Mouse (Mus musculus) embryo, embryonic 10.5 days (tissue): Measurements from ENCODE around the gene Metap1d.

ENCODE experiments used
- DNase-seq: peaks from one replicate; pipeline ENCODE4 v3.0.0-alpha.2; 2015; ENCODE audit warnings: low spot score

Gene Metap1d

DNA sequence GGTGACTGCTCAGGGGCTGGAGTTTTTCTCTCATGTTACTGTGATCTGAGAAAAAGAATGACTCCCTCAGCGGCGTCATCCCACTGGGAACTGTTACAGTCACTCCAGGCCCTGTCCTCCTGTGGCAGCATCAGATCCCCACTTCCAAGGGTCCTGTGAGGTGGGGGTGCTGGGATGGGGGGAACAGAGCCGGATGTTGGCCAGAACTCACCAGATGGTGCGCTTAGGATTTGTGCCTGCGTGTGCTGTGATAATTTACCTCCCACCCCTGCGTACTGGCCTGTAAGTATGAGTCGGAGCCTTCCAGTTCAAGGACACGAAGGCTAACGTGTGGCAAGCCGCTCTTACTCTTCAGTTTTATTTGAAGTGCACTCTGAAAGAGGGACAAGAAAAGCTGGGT is 22.2 kb downstream of the Metap1d start:
- DNase-seq = no peak

DNA sequence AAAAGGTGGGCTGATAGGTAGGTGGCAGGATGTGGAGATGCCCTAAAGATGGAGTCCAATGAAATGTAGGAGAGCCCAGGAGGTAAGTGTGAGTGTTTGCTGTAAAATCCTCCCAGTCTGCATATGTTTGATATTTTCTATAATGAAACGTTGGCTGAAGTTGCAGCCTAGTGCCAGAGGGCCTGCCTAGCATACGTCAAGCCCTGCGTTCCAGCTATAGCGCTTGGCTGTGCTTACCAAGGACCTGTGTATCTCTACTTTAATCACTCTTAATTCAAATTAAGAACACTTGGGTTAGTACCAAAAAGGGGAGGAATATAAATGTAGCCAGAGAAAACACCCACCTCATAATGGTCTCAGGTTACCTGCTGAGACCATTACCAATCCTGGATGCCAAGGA is 22.7 kb downstream of the Metap1d start:
- DNase-seq = no peak

DNA sequence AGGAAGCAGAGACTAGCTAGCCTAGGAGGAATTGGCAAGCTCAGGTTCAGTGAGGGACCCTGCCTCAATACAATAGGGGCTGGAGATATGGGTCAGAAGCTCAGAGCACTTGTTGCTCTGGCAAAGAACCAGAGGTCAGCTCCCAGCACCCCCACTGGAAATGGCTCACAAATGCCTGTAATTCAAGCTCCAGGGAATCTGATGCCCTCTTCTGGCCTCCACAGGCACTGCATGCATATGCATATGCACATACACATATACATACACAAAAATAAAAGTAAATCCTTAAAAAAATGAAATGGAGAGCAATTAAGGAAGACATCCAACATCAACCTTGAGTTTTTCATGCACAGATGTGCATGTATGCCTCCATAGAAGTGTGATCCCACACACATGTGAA is 24.7 kb downstream of the Metap1d start:
- DNase-seq = no peak

DNA sequence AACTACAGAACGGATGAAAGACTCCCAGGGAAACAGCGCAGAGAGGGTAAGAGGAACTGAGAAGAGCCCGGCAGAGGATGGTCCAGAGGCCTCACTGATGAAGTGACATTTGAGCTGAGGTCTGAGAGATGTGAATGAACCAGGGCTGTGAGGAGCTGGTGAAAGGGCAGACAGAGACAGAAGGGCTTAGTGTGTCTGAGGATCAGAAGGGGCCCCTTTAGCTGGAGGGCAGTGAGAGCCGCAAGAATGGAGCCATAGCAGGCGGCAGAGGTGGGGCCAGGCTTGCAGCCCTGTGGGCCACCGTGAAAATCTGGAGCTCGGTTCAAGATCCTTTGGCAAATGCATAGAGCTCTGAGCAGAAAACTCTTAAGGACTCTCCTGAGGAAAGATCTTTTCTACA is 26.8 kb downstream of the Metap1d start:
- DNase-seq = peak; percentile 73

DNA sequence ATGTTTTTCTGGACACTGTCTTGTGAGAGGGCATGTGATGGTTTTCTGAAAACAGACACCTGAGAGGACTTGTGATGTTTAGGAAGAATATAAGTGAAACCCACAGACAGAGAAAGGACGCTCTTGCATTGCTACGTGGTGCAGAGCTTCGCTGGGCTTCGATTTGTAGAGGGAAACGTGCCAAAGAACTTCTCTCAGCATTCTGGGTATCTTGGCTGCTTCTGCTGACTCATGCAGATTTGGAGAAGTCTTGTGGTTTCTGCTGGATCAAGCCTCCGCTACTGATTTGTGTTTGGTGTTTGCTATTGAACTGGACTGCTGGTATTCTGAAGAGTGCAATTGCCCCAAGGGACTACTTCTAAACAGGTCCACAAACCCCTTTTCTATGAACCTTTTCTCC is 28.7 kb downstream of the Metap1d start:
- DNase-seq = no peak

DNA sequence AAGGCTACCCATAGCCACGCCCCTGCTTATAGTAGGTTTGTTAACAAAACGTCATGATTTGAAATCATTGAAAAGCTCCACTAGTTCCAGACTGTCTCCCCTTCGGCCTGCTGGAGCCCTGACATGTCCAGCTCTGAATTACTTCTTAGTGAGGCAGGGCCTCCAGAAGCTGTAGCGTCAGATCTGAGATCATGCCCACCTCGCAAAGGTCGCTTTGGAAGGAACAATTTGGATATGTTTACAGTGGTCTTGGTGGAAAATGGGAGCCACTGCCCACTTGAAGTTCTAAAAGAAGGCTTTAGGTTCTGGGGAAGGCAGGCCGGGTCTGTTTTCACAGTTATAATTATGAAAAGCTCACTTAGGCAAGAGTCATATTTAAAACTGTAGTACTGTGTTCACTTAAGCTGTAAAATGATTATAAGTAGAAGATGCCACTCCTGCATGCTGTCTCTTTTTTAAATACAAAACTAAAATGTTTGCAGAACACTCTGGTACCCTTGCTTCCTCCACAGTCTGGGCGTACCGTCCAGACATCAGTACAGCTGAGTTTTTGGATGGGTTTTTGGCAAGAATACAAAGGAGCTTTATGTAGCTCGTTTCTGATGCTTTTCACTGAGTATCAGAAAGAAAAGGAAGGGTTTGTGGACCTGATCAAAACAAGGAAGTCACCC is 30.1 kb downstream of the Metap1d start:
- DNase-seq = no peak

DNA sequence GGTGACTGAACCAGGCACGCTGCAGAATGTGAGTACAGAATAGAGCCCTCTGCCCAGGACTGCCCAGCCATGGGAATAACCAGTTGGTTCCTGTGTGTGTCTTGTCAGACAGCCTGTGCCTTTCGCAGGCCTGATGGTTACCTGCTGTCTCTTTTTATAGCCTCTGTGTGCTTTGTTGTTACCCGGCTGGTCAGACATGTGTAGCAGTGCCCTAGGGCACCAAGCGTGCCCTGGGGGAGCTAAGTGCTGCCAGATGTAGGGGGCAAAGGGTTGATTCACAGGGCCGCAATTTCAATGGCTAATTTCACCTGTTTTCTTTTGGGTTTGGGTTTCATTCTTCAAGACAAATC is 30.6 kb downstream of the Metap1d start:
- DNase-seq = peak; percentile 44

DNA sequence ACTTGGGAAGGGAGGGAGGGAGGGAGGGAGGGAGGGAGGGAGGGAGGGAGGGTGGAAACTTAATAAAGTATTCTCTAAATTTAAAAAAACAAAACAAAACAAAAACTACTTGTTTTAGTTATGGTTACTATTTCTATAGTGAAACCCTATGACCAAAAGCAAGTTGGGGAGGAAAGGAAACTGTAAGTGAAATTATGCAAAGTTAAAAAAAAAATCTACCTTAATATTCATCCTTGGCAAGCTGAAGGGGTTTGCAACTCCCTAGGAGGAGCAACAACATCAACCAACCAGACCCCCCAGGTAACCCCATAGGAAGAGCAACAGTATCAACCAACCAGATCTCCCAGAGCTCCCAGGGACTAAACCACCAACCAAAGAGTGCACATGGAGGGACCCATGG is 38.2 kb downstream of the Metap1d start:
- DNase-seq = no peak

DNA sequence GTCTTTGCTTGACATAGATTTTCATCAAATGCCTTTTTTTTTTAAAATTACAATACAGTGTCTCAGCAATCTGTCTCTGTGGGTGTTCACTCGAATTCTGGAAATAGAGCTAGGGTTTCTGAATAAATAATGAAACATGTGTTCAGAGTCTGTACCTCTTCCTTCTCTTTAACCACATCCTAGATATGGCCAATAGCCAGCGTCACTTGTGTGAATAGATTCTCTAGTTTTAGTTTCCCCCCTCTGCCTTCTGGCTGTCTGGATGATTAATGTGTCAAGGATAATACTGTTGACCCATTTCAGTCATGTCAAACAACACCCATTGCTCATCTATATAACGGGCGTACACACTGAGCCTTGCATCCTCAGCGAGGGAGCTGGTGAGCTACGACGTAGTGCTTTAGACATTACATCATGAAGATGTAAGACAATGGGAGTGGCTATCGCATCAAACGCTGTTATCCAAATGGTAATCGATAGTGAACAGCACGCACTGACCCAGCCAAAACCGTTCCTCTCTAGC is 40.1 kb downstream of the Metap1d start:
- no peak for DNase-seq

DNA sequence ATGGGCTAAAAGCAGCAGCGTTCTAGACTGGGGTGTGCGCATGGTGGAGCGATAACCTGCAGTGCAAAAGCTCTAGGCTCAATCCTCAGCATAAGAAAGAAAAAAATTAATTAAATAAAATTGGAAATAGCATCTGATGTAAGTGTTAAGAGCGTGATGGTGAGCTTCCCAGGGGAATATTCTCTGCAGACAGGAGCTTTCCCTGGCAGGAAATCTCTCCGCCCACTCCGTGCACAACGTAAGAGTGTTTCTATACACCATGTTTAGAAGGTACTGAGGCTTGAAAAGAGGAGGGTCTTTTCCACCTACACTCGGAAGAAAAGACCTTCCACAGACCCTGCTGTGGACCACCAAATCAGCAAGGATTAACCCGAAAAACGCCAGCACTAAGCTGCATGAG is 41.4 kb downstream of the Metap1d start:
- no peak for DNase-seq

DNA sequence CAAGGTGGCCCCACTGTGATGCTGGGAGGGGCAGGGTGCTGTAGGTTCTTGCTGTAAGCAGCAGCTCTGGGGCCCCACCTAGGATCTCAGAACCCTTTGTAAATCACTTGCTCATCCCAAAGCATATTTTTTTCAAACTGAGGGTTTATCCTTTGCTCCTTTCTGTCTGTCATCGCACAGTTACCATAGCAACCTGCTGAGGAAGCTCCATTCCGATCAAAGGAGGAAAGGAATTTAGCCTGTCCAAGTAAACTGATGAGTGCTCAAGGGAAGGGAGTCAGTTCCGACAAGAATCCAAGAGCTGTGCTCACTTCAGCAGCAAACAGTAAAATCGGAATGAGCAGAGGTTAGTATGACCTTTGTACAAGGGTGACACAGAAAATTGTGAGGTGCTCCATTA is 41.9 kb downstream of the Metap1d start:
- DNase-seq = peak; percentile 42

DNA sequence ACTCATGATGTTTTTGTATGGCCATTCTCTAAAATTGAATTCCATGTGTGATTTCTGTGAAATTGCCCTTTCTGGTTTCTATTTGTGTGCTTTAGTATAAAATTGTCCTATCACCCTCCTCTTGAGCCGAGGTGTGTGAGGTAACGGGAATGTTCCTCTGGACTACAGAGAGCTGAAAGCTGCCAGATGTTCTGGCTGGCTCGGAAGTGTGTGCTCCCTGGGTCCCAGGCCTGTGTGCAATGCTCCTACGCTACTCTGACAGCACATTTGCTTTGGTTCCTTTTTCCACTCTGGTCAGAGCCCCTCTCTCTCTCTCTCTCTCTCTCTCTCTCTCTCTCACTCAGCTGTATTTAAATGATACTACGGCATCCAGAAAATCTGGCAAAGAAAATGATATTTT is 44.1 kb downstream of the Metap1d start:
- peak; percentile 39 for DNase-seq

DNA sequence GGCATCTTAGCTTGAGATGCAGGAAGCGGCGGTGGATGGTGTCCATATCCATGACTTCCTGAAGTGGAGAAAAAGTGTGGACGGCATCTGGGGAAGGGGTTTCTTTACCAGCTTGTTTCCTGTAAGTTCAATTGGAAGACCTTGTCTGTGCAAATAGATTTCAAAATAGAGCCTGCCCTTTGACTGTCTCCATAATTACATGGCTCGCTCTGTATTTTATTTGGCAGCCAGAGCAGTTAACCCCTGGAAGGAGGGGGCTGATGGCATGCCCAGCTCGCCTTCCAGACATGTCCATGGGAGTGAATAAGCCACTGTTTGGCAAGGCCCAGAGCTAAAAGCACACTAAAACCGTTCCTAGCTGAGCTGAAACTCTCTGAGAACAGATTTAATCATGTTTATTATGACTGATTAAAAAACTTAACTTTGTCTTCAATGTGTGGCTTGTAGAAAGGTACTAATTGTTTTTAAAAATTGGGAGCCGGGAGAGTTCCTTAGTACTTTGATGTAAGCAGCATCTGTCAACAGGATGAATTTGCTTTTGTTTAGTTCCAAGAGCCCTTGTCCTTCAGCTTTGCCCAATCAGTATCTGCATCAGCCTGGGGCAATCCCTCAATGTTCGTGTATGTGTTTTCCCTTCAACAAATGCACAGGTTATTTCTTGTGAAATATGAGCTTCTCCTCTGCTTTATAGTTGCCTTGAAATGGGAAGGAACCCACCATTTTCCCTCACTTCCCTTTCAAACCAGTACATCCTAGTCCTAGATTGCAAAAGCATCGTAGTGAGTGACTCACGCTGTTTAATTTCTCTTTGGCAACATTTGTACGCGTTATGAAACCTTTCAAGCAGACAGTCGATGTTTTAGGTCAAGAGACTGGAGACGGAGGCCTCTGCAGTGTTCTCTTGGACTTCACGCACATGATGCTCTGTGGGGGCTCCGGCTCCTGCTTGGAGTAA is 46.5 kb downstream of the Metap1d start:
- DNase-seq = no peak

DNA sequence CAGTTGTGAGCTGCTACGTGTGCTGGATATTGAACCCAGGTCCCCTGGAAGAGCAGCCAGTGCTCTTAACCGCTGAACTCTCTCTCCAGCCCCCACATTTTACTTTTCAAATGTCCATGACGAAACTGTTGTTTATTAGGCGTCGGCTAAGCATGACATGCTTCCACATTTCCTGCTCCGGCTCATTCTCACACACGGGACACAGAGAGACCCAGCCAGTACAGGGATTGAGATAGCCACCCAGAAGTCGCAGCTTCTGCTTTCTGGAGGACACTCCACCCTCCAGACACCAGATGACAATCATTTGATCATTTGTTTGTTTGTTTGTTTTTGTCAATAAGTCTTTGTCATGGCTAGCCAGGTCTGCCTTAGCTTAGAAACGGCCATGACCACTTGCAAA is 51.8 kb downstream of the Metap1d start:
- DNase-seq = no peak

DNA sequence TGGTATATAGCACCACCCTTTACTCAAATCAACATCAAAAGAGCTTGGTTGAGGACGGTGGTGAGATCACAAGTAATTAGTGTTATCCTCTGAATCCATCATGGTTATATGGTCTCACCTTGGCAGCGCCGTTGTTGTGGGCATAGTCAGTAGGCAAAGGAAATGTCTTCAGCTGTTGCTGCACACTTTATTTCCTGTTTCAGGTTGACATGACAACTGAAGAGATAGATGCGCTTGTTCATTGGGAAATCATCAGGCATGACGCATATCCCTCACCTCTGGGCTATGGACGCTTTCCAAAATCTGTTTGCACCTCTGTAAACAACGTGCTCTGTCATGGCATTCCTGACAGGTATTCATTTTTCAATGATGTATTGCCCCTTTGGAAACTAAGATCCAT is 58.1 kb downstream of the Metap1d start:
- no peak for DNase-seq

DNA sequence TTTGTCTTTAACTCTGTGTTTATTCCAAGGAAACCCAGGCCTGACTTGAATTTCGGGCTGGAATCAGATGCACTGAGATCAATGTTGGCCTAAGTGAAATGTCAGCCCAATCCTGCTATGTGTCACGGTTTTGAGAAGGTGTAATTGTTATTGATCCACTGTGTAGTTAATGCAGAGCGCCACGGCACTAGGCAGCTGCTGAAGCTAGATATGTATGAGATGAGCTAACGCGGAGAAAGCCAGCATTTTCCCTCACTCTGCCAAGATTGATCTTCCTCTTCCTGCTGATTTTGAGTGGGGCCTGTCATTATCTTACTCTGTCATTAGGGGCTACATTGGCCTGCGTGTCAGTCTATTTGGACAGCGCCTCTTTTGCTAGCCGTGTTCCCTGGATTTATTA is 59.2 kb downstream of the Metap1d start:
- DNase-seq = no peak

DNA sequence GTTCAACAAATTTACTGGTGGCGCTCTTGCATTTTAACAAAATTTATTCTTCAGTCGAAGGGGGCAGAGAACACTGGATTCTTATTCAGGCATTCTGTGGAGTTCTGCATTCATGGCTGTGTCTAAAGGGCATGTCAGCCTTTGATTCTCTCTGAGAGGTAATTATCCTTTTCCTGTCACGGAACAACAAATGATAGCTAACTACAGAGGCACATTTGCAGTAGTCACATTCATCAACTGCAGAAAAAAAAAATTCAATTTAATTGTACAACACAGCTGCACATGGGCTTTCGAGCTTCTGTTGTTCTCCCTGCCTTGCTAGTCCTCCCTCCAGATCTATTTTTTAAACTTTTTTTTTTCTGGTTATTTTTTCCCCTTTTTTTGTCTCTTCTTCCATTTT is 63.9 kb downstream of the Metap1d start:
- DNase-seq = peak; percentile 55

DNA sequence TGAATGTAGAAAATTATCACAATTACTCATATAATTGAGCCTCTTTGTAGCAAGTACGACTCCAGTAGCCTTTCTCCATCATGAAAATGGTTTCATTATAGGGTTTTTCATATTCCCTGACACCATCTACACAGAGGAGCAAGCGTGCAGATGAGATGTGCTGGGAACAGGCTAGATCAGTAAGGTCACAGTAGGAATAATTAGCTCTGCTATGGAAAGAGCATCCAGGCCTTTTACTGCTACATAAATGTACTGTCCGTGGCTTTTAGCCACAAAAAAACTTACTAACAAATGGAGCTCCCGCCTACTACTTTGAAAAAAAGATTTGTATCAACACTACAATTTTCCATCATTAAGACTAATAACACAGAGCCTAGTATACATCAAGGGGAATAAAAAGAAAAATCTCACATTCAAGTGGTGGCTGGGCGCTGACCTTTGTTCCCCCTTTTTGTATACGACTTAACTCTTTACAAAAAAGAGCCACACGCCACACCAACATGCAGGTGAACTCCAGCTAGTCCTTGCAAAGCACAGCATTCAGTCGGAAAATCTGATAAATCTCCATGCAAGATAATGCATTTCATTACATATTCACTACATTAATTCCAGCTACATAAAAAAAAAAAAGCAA is 64.5 kb downstream of the Metap1d start:
- DNase-seq = peak; percentile 41

DNA sequence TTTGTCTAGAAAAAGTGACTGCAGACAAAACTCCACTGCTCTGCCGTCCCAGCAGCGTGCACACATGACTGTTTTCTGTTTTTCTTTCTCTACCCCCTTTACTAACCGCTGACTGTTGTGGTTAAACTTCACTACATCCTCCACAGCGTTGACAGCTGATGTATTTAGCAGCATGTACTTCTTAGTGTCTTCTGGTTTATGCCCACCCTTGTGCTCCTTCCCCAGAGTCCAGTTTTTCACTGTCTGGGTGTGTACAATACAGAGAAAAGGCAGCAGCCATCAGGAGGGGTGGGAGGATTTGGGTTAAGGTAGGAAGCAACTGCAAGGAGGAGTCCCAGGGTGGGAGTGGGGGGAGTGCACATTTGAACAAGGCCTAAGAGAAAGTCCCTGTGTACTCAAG is 69.8 kb downstream of the Metap1d start:
- no peak for DNase-seq

DNA sequence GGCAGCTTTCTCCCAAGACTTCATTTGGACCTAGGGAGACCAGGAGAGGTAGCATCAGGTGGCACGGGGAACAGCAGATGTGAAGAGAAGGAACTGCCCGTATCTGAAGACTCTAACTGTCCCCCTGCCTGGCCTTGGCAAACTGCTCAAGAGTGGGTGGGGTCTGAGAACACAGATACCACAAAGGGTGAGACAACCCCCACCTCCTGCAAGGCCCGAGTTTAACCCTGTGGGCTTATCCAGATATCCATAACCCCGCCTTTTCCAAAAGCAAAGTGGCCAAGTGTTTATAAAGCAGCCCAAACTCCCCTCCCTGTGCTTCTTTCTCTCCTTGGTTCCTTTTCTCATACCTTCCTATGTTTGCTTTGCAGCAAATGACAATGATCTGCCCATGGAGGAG is 70.4 kb downstream of the Metap1d start:
- DNase-seq = no peak

DNA sequence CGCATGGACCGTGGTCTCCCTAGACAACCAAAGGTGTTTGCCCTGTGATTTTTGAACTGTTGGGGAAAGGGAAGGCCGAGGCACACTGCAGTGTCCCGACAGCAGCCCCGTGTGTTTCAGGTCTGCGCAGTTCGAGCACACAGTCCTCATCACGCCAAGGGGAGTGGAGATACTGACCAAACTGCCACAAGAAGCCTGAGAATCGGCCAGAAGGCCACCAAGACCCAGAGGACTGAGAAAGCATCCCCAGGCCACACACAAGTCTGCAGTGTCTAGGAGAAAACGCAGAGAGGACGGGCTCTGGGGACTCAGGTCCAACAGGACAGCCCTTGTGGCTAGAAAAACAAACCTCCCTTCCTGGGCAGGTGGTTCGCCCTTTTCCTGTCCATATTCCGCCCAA is 71.7 kb downstream of the Metap1d start:
- DNase-seq = peak; percentile 28

DNA sequence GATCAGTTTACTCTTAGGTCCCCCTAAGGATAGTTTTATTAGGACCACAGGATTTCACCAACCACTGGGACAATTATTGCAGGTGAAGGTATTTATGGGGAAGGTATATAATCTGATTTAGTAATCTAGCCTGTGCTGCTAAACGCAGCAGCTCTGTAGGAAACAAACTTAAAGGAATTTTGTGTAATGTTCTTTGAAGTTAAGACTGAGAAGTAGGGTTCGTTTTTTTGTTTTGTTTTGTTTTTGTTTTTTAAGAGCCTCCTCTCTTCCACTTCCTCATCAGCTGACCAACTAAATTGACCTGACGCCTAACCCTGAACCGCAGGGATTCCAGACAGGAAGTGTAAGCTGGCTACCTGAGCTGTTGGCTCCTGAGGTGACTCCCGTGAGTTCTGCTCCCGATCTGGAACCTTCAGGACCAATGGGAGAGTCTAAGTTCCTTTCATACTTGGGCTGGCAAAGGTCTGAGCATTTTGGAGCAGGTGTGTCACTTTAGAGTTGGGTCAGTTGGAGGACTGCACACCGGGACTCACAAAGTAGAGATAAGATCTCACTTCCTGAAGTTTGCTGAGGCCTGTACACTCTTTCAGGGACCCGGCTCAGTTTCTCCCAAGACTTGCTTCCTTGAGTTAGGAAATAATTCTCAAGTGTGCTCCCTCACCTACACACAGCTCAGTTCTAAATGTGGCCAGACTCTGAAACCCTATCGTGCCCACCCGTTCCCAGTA is 73.7 kb downstream of the Metap1d start:
- DNase-seq = peak; percentile 46
